Mouse (Mus musculus) limb, embryonic 10.5 days (tissue): Measurements from ENCODE around the gene Cry2. TPM values are rescaled to one million over a fixed set of nuclear protein-coding genes. Genes with fewer than 3 reads are reported as not detected.

ENCODE experiments used
- DNase-seq: peaks from one replicate; pipeline ENCODE4 v3.0.0-alpha.2; 2017; ENCODE audit warnings: low spot score
- H3K27ac ChIP-seq: fragments of 300-500 bp; sonication (generic); 2 replicates; pipeline ENCODE4 v1.5.1; 2016; ENCODE audit warnings: mild to moderate bottlenecking
- H3K27me3 ChIP-seq: fragments of 300-500 bp; sonication (generic); 2 replicates; pipeline ENCODE4 v1.6.1; 2016; ENCODE audit warnings: low read depth, mild to moderate bottlenecking; ENCODE audit not compliant: poor library complexity, severe bottlenecking
- H3K36me3 ChIP-seq: fragments of 300-500 bp; sonication (generic); 2 replicates; pipeline ENCODE4 v1.6.1; 2016; ENCODE audit warnings: mild to moderate bottlenecking, moderate library complexity
- H3K4me1 ChIP-seq: fragments of 300-500 bp; sonication (generic); 2 replicates; pipeline ENCODE4 v1.6.1; 2016
- H3K4me3 ChIP-seq: fragments of 300-500 bp; sonication (generic); 2 replicates; pipeline ENCODE4 v1.5.1; 2016; ENCODE audit warnings: mild to moderate bottlenecking, moderate library complexity
- H3K9me3 ChIP-seq: fragments of 300-500 bp; sonication (generic); replicated peaks from 2 replicates; pipeline ENCODE4 v1.6.1; 2016; ENCODE audit warnings: mild to moderate bottlenecking
- WGBS: fragments of 180-500 bp; shearing (Covaris S2); methylation state at CpG from one replicate; pipeline ENCODE4 v1.1.7; 2016; 5-methylcytosine and 5-hydroxymethylcytosine counted together
- microRNA-seq: library from miRNA; unstranded; fragments of <30 nt; microRNA quantifications from one replicate; pipeline ENCODE4, GENCODE M21; 2017
- polyA plus RNA-seq: library from polyadenylated mRNA; unstranded; fragments of >200 nt; fragmentation: Nextera tagmentation; extraction: Ambion mirVana; gene quantifications from 2 replicates; pipeline ENCODE4 v1.2.1, GENCODE M21; 2016

The Cry2 gene
- polyA plus RNA-seq, 1 experiment from 2014 or later: 25.2 TPM

DNA sequence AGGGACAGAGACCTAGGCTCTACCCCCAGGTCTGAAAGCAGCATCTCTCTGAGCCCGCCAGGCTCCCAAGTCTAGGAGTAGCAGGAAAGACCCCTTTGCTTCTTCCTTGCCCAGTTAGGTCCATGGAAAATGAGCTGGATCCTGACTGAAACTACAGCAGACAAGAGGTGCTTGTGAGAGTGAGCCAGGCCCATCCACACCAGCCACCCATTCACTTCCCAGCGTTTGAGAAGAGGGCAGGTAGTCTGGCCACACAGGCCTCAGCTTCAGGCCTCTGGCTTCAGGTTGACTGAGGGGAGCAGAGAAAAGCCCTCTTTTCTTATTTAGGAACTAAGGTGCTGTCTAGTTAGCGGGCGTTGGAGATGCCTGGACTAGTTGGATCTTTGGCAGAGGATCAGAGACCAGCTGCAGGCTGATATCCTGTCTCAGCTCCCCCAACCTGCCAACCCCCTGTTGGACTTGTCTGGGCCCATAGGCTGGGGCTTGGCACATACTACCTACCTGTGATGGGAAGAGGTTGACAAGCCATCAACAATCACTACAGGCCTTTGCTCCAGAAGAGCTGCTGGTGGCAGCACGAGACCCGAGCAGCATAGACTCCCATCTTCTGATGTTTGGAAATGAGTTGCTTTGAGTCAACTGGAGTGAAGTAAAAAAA lies 71.1 kb downstream of the Cry2 start:
- Histone ChIP-seq H3K36me3 (peaks cover 73% of the 10 kb centered on the region), H3K9me3 (no peaks in the 10 kb centered on the region), H3K4me3 (no peak overlapping the region), H3K27ac (no peak overlapping the region), H3K4me1 (peaks cover 9% of the 10 kb centered on the region), H3K27me3 (0 out of 2 replicates have a peak, but pooled peaks cover 6% of the 10 kb centered on the region)
- DNase-seq: no peak
- 92% methylated on average over 6 of the region's 6 CpGs for WGBS

DNA sequence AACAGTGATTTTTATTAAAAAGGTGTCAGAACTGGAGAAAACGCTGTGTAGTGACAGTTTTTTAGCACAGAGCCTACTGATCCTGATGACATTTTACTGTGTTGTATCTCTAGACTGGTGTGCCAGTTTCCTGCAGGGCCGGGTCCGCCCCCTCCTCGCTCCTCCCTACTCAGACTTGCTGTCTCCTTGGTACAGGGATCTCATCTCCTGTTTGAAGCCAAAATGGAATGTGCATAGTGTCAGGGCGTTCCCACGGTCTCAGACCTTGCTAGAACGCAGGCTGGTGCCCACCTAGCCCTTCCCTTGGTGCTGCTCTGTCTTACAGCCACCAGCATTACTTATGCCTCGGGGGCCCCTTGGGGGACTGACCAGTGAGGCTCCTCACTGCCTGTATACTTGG lies 72.0 kb downstream of the Cry2 start:
- no peak overlapping the region for H3K4me3 ChIP-seq
- no peaks in the 10 kb centered on the region for H3K27me3 ChIP-seq
- no peaks in the 10 kb centered on the region for H3K4me1 ChIP-seq
- H3K27ac ChIP-seq: no peak overlapping the region
- H3K36me3 ChIP-seq: peaks cover 82% of the 10 kb centered on the region
- DNase-seq: no peak
- WGBS: 87% methylated on average over 8 of the region's 8 CpGs
- no peaks in the 10 kb centered on the region for H3K9me3 ChIP-seq

DNA sequence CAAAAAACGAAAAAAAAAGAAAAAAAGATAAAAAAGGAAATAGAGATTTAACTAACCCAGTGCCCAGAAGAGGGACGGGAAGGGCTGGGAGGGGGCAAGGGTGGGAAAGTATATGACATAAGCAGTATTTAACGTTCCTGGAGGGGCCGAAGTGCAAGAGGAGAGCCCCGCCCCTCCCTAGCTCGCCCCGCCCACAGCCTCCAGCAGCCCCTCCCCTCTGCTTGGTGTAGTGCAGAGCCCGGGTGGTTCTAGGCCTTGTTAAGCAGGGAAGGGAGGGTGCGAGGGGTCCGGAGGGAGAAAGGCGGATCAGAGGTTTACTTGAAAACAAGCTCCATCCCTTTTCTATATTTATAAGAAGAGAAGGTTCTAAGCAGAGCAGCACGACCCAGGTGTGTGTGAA lies 73.0 kb downstream of the Cry2 start:
- Histone ChIP-seq H3K4me3 (no peak overlapping the region), H3K9me3 (no peaks in the 10 kb centered on the region), H3K36me3 (peaks cover 85% of the 10 kb centered on the region), H3K27ac (no peak overlapping the region), H3K4me1 (no peaks in the 10 kb centered on the region), H3K27me3 (no peaks in the 10 kb centered on the region)
- WGBS: 22% methylated on average over 12 of the region's 12 CpGs
- DNase-seq: no peak

GRCm38 (mm10) chr2:92360186-92360823 lies 73.5 kb downstream of the Cry2 start:
- Histone ChIP-seq H3K27ac (no peak overlapping the region), H3K27me3 (no peaks in the 10 kb centered on the region), H3K36me3 (peaks cover 83% of the 10 kb centered on the region), H3K4me3 (no peak overlapping the region), H3K9me3 (no peaks in the 10 kb centered on the region), H3K4me1 (no peaks in the 10 kb centered on the region)
- no peak for DNase-seq
- WGBS: 74% methylated on average over 25 of the region's 25 CpGs

GRCm38 (mm10) chr2:92359301-92359700 lies 74.5 kb downstream of the Cry2 start:
- WGBS: 93% methylated on average over 2 of the region's 2 CpGs
- Histone ChIP-seq H3K36me3 (peaks cover 76% of the 10 kb centered on the region), H3K27ac (no peak overlapping the region), H3K4me1 (peaks cover under 1% of the 10 kb centered on the region; the same call in 1 of the 2 replicates), H3K4me3 (no peak overlapping the region), H3K27me3 (no peaks in the 10 kb centered on the region), H3K9me3 (no peaks in the 10 kb centered on the region)
- DNase-seq: no peak

DNA sequence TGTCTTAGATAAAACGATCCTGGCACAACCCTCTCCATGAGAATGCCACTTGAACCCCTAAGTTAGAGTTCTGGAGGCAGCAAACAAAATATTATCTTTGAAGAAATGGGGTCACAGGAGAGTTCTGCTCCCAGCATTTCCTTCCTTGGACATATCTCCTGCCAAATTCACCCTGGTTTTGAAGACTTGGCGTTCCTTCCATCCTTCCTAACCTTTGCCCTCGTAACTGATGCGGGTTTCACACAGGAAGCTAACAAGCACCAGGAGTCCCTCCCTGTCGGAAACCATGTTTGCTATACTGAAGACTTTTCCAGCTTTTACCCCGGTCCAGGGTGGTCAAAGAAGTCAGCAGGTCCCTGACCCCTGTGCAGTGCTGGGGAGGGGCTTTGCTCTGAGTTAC lies 79.6 kb downstream of the Cry2 start:
- Histone ChIP-seq H3K27ac (no peak overlapping the region), H3K27me3 (no peaks in the 10 kb centered on the region), H3K36me3 (peaks cover 71% of the 10 kb centered on the region), H3K9me3 (no peaks in the 10 kb centered on the region), H3K4me3 (no peak overlapping the region), H3K4me1 (peaks cover 36% of the 10 kb centered on the region)
- 51% methylated on average over 6 of the region's 6 CpGs for WGBS
- no peak for DNase-seq

Small RNA genes within 50 kb of the gene (microRNA-seq; reads per million reads assigned to microRNA genes)
- gene Mir7000: not detected

Other genes starting within 250 kb of the Cry2 start
- gene Pex16, start 59.4 kb downstream of the Cry2 start, polyA plus RNA-seq: 19.6 and 20.6 TPM in 2 replicates
- 11.5 and 13.0 TPM in 2 replicates for gene Large2, start 59.2 kb downstream of the Cry2 start, polyA plus RNA-seq
- 2.5 and 3.3 TPM in 2 replicates for gene 1700029I15Rik, start 51.5 kb downstream of the Cry2 start, polyA plus RNA-seq
- 28.5 and 36.3 TPM in 2 replicates for gene Mapk8ip1, start 32.8 kb downstream of the Cry2 start, polyA plus RNA-seq
- 11.1 and 11.2 TPM in 2 replicates for gene Slc35c1, start 26.5 kb upstream of the Cry2 start, polyA plus RNA-seq
- gene Chst1, start 165.7 kb upstream of the Cry2 start, polyA plus RNA-seq: 1.5 and 2.8 TPM in 2 replicates